Mouse (Mus musculus) limb, embryonic 14.5 days (tissue): ENCODE data around the gene Hs3st4. TPM values are rescaled to one million over a fixed set of nuclear protein-coding genes. Genes with fewer than 3 reads are reported as not detected.
A peak's percentile ranks its signal among the peaks of the same experiment; 100 is the strongest.

Experiments used
- ATAC-seq: fragments of 200-750 bp; cut with Nextera tagmentation; 2 replicates; pipeline ENCODE4 v1.8.0; 2017; ENCODE audit warnings: low read depth, moderate number of reproducible peaks, moderate TSS enrichment; ENCODE audit not compliant: low FRiP score
- DNase-seq: peaks from one replicate; pipeline ENCODE4 v3.0.0-alpha.2; 2015; ENCODE audit warnings: low spot score
- H3K27ac ChIP-seq: fragments of 300-500 bp; sonication (generic); replicated peaks from 2 replicates; pipeline ENCODE4 v1.5.1; 2014; ENCODE audit warnings: low read depth, mild to moderate bottlenecking, low read length, moderate library complexity, mixed read lengths
- H3K27me3 ChIP-seq: fragments of 300-500 bp; sonication (generic); 2 replicates; pipeline ENCODE4 v1.6.1; 2014; ENCODE audit warnings: low read length, mixed read lengths; ENCODE audit not compliant: control insufficient read depth, insufficient read depth
- H3K36me3 ChIP-seq: fragments of 300-500 bp; sonication (generic); 2 replicates; pipeline ENCODE4 v1.6.1; 2014; ENCODE audit warnings: mild to moderate bottlenecking, low read length, moderate library complexity, mixed read lengths; ENCODE audit not compliant: control insufficient read depth, insufficient read depth
- H3K4me1 ChIP-seq: fragments of 300-500 bp; sonication (generic); 2 replicates; pipeline ENCODE4 v1.6.1; 2014; ENCODE audit warnings: antibody characterized with exemption, low read length, mixed read lengths; ENCODE audit not compliant: control insufficient read depth, insufficient read depth
- H3K4me2 ChIP-seq: fragments of 300-500 bp; sonication (generic); replicated peaks from 2 replicates; pipeline ENCODE4 v1.6.1; 2014; ENCODE audit warnings: low read depth, mild to moderate bottlenecking, low read length, moderate library complexity; ENCODE audit not compliant: severe bottlenecking
- H3K4me3 ChIP-seq: fragments of 300-500 bp; sonication (generic); replicated peaks from 2 replicates; pipeline ENCODE4 v1.5.1; 2014; ENCODE audit warnings: low read length
- H3K9ac ChIP-seq: fragments of 300-500 bp; sonication (generic); 2 replicates; pipeline ENCODE4 v1.6.1; 2014; ENCODE audit warnings: mild to moderate bottlenecking, low read depth, low read length, moderate library complexity; ENCODE audit not compliant: severe bottlenecking
- H3K9me3 ChIP-seq: fragments of 300-500 bp; sonication (generic); 2 replicates; pipeline ENCODE4 v1.6.1; 2016; ENCODE audit warnings: low read length; ENCODE audit not compliant: control insufficient read depth
- POLR2A ChIP-seq: fragments of 200-500 bp; IDR thresholded peaks from 2 replicates; pipeline ENCODE4 v1.8.0; 2012; ENCODE audit warnings: inconsistent platforms, mild to moderate bottlenecking, moderate library complexity, borderline replicate concordance; ENCODE audit not compliant: insufficient read depth, insufficient read length; ENCODE audit errors: extremely low read depth
- WGBS: fragments of 180-500 bp; shearing (Covaris S2); extraction: QIAGEN DNeasy Blood & Tissue Kit; methylation state at CpG from one replicate; pipeline ENCODE4 v1.1.7; 2014; 5-methylcytosine and 5-hydroxymethylcytosine counted together
- polyA plus RNA-seq, 2 experiments: library from polyadenylated mRNA; depleted of rRNA in 1 of 2; stranded (reverse) in 1 of 2; unstranded in 1 of 2; fragments of >200 nt; fragmentation: Nextera tagmentation in 1 of 2; extraction: Ambion mirVana in 1 of 2; gene quantifications; 2 replicates each; pipeline versions ENCODE4 v1.2.1 to v1.2.3; 2012 to 2014

The Hs3st4 gene
- polyA plus RNA-seq, 2 experiments, result 0.56 to 0.77 TPM

DNA sequence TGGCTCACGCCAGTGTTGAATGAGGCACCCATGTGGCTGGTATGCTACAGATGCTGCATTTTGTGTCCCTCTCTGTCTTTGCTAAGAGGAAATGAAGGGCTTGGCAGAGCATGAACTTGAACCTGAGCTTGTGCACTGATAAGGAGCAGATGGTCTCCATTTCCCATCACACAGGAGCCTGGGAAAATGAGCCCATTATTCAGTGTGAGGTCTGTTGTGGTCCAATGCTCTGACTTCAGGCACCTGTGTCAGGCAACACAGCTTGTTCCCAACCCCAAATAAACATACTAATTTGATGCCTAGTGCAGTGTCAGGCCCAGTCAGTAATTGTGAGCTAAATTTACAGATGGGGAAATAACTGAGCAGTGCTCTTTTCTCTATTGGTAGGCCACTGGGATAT lies 267.9 kb downstream of the Hs3st4 start:
- Histone ChIP-seq H3K27me3 (no peaks in the 10 kb centered on the region), H3K27ac (no peak overlapping the region), H3K4me2 (no peak overlapping the region), H3K36me3 (no peaks in the 10 kb centered on the region), H3K4me3 (no peak overlapping the region), H3K4me1 (no peaks in the 10 kb centered on the region), H3K9ac (no peak overlapping the region), H3K9me3 (no peaks in the 10 kb centered on the region)
- no peak for DNase-seq
- WGBS, result 67% methylated on average over 1 of the region's 1 CpGs
- ATAC-seq, result no peak
- no peak for TF ChIP-seq POLR2A

DNA sequence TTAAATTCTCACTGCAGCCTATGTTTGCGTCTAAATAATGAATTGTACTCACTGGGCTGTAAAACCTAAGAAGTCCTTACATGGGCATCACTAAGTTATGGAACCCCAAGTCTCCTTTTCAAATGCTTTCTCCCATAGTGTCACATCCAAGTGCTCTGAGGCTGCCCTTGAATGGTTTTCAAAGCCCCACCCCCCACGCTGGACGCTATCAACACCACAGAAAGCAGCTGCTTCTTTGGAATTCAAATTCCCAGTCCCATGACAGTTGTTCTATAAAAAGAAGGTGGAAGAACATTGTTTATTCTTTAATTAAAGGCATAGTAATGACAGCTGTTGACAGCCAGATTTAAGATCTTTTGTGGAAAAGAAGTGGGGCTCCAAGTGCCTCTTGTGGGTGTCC lies 275.8 kb downstream of the Hs3st4 start:
- no peaks in the 10 kb centered on the region for H3K9me3 ChIP-seq
- H3K36me3 ChIP-seq, result no peaks in the 10 kb centered on the region
- no peak overlapping the region for H3K27ac ChIP-seq
- no peak overlapping the region for H3K4me2 ChIP-seq
- H3K4me1 ChIP-seq, result no peaks in the 10 kb centered on the region
- H3K9ac ChIP-seq, result no peak overlapping the region
- 65% methylated on average over 3 of the region's 3 CpGs for WGBS
- DNase-seq (no peak), ATAC-seq (no peak)
- no peak overlapping the region for H3K4me3 ChIP-seq
- H3K27me3 ChIP-seq, result no peaks in the 10 kb centered on the region
- no peak for TF ChIP-seq POLR2A

DNA sequence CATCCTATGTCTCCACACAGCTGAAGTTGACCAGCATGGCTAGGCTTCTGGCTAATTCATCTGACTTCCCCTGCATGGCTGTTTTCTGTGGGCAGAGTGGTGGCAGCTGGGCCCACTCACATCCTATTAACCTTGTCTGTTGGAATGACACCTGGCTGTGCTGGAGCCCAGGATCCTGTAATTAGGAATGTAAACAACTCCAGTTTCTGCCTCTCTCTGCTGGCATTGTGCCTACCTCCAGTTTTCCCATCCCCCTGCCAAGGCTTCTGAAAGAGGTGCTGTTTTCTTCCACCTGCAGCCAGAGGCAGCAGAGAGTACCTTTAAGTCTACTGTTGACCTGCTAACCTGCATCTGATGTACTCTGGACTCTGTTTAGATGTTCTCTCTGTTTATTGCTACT lies 288.1 kb downstream of the Hs3st4 start:
- Histone ChIP-seq H3K9me3 (no peaks in the 10 kb centered on the region), H3K4me3 (no peak overlapping the region), H3K27ac (no peak overlapping the region), H3K4me2 (no peak overlapping the region), H3K27me3 (no peaks in the 10 kb centered on the region), H3K4me1 (no peaks in the 10 kb centered on the region), H3K9ac (no peak overlapping the region), H3K36me3 (no peaks in the 10 kb centered on the region)
- DNase-seq (no peak), ATAC-seq (no peak)
- no peak for TF ChIP-seq POLR2A

DNA sequence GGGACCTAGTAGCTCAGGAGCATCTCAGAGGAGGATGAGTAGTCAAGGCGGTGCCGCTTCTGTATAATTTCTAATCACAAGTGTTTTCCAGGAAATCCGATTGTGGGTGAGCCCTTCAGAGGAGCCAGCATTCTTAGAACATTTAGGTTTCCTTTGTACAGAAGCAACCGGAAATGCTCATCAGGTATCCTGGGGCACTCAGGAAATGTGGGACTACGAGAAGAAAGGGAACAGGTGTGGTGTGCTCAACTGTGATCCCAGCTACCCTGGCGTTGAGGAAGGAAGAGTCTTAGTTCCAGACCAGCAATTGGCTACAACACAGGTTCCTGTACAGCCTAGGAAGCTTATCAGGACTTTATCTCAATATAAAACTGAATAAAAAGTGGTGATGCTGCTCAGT lies 307.2 kb downstream of the Hs3st4 start:
- Histone ChIP-seq H3K4me1 (no peaks in the 10 kb centered on the region), H3K36me3 (no peaks in the 10 kb centered on the region), H3K27ac (no peak overlapping the region), H3K9me3 (no peaks in the 10 kb centered on the region), H3K4me2 (no peak overlapping the region), H3K4me3 (no peak overlapping the region), H3K9ac (no peak overlapping the region), H3K27me3 (no peaks in the 10 kb centered on the region)
- WGBS, result 82% methylated on average over 6 of the region's 6 CpGs
- ATAC-seq, result no peak
- TF ChIP-seq POLR2A, result no peak
- DNase-seq, result no peak

DNA sequence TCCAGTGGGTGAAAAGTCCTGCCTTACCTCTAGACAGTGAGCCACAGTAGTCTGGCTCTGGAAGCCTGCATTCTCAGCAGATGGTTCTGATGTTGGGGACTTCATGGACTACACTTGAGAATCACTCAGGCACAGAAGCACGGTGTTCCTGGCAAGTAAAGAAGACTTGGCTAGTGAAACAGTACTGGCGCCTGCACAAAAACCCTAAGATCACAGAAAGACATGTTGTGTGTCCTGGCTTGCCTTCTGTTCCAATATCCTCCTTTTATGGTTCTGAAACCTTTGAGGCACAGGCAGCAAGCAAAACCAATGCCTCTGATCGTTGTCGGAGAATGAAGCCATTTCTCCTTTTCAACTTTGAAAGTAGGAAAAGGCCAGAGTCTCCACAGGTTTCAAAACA lies 336.8 kb downstream of the Hs3st4 start:
- WGBS, result 81% methylated on average over 4 of the region's 4 CpGs
- DNase-seq (no peak), ATAC-seq (no peak)
- Histone ChIP-seq H3K4me3 (no peak overlapping the region), H3K4me2 (no peak overlapping the region), H3K36me3 (no peaks in the 10 kb centered on the region), H3K27ac (no peak overlapping the region), H3K9ac (no peak overlapping the region), H3K27me3 (no peaks in the 10 kb centered on the region), H3K9me3 (no peaks in the 10 kb centered on the region), H3K4me1 (no peaks in the 10 kb centered on the region)
- no peak for TF ChIP-seq POLR2A

DNA sequence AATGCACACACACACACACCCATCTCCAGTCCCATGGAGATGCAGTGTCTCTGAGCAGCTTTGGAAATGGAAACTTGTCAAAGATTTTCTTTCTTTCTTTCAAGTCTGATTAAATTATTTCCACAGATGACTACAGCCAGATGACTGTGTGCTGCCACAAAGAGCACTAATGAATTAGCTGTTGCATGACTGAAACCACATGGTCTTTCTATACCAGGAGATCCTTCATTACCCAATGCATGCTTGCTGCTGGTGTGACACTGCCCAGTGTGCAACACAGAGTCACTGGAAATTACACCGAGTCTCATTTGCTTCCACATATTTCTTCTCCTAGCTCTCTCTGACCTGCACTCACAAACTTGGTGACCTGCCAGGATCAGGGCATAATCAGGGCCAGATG lies 353.0 kb downstream of the Hs3st4 start:
- H3K27ac ChIP-seq, result no peak overlapping the region
- TF ChIP-seq POLR2A, result no peak
- ATAC-seq, result peak; percentile 37

More for the DNA sequence above, 353.0 kb downstream of the Hs3st4 start:
- peaks cover 8% of the 10 kb centered on the region; the same call in 1 of the 2 replicates for H3K4me1 ChIP-seq
- no peak overlapping the region for H3K4me3 ChIP-seq
- no peak for DNase-seq
- no peaks in the 10 kb centered on the region for H3K27me3 ChIP-seq
- 13% methylated on average over 1 of the region's 1 CpGs for whole genome bisulfite sequencing
- no peaks in the 10 kb centered on the region for H3K36me3 ChIP-seq
- no peak overlapping the region for H3K9ac ChIP-seq
- H3K4me2 ChIP-seq, result no peak overlapping the region
- H3K9me3 ChIP-seq, result no peaks in the 10 kb centered on the region
